Mouse (Mus musculus): Measurements from ENCODE around the gene Kdm6b. TPM values are rescaled to one million over a fixed set of nuclear protein-coding genes. Genes with fewer than 3 reads are reported as not detected.

Kdm6b gene
- total and polyA plus RNA-seq, 2 experiments from 2014 or later: 15.0 to 30.2 TPM

DNA sequence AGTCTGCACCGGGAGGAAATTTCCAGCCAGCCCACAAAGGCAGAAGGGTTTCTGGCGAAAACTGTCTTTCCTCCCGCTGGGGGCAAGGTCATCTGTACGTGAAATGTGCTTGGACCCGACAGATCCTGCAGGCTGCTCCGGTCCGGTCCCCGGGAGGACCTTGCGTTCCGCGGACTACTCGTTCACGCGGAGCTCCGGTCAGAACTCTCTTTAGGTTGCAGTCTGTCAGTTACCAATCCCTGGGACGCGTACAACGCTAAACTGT, 3.5 kb downstream of the Kdm6b start:
- ATAC-seq (no peak), DNase-seq (no peak)
- peaks cover 31% of the 10 kb centered on the region for H3K4me1 ChIP-seq (ENCODE audit: insufficient read depth)
- no peak for TF ChIP-seq CTCF (IDR thresholded peaks at IDR 0.05; ENCODE audit: low read depth)
- WGBS: 0% methylated on average over 18 of the region's 18 CpGs
- peak overlapping the region; percentile 99 for H3K27ac ChIP-seq (ENCODE audit: low read depth, low read length)
- peaks cover 41% of the 10 kb centered on the region for H3K36me3 ChIP-seq (ENCODE audit: insufficient read depth)
- no peaks in the 10 kb centered on the region for H3K9me3 ChIP-seq (ENCODE audit: low read length)
- no peaks in the 10 kb centered on the region for H3K27me3 ChIP-seq (ENCODE audit: insufficient read depth, low read length)
- H3K9ac ChIP-seq: peak overlapping the region; percentile 85
- H3K4me3 ChIP-seq (ENCODE audit: low read depth, low read length): peak overlapping the region; percentile 71
- H3K4me2 ChIP-seq (ENCODE audit: low read depth): peak overlapping the region; percentile 98

DNA sequence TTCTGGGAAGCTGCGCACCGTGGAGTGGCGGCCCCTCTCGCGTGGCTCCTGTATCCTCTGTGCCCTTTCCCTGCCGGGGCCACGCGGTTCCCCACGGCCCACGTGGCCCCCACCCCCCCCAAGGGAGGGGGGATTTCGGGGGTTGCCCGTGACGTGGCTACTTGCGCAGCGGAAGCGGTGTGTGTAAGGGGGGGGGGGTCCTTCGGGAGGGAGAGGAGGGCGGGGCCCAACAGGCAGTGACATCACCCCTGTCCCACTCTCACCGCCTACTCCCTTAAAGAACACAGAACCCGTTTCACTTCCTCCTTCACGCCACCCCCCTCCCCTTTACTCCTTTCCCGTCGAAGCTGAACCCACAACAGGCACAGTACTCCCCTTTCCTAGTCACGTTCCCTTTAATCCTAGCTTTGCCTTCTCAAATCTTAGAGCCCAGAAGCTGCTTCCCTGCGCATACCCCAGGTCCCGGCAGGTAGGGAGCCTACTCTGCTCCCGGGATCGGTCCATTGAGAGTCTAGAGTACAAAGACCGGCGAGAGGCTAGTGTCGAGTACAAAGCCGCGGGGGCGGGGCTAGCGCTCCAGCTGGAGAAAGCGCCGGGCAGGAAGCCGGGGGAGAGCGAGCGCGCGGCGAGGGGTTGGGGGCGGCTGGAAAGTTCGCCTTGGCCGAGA, 4.0 kb downstream of the Kdm6b start:
- WGBS: 3% methylated on average over 35 of the region's 46 CpGs
- DNase-seq: peak; percentile 81
- peaks cover 28% of the 10 kb centered on the region for H3K4me1 ChIP-seq (ENCODE audit: insufficient read depth)
- no peak for TF ChIP-seq CTCF (IDR thresholded peaks at IDR 0.05; ENCODE audit: low read depth)
- no peaks in the 10 kb centered on the region for H3K9me3 ChIP-seq (ENCODE audit: low read length)
- peak overlapping the region; percentile 98 for H3K4me2 ChIP-seq (ENCODE audit: low read depth)
- no peaks in the 10 kb centered on the region for H3K27me3 ChIP-seq (ENCODE audit: insufficient read depth, low read length)
- H3K9ac ChIP-seq: peak overlapping the region; percentile 85
- peak overlapping the region; percentile 99 for H3K27ac ChIP-seq (ENCODE audit: low read depth, low read length)
- H3K36me3 ChIP-seq (ENCODE audit: insufficient read depth): peaks cover 45% of the 10 kb centered on the region
- H3K4me3 ChIP-seq (ENCODE audit: low read depth, low read length): peak overlapping the region; percentile 71
- peak; percentile 49 for ATAC-seq

DNA sequence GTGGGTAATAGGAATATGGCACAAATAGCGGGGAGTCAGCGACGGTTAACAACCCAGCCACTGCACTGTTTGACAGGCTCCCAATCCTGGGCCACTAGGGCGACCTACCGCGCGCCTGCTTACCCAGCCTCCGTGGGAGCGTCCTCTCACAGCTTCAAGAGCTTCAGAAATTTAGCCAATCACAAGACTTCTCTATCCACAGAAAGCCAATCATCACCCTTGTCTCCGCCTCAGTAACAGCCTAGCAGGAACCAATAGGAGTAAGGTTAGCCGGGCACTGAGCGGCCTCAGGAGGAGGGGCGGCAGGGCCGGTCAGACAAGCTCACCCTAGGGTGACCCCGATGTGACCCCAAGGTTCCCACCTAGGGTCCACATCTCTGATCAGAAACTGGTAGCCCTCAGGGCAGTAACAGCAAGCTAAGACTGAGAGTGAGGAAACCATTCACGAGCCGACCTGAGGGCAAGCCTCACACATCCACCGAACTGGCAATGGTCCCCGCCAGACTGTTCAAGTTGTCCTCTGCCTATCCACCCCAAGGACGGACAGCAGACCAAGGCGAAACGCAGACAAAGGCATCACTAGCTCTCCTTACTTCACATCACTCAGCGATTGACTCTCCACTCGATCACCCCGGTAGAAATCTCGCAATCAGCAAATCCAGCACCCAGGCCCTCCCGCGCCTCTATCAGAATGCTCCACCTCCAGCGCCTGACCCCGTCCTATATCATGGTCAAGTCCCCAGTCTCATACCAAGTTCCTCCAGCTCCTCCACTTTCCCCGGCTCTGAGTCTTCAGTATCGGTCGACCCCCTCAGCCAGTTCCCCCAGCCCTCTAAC, 4.7 kb downstream of the Kdm6b start:
- Histone ChIP-seq H3K4me3 (ENCODE audit: low read depth, low read length) (peak overlapping the region; percentile 71), H3K9ac (peak overlapping the region; percentile 85), H3K4me1 (ENCODE audit: insufficient read depth) (peaks cover 21% of the 10 kb centered on the region), H3K27ac (ENCODE audit: low read depth, low read length) (peak overlapping the region; percentile 99), H3K9me3 (ENCODE audit: low read length) (no peaks in the 10 kb centered on the region), H3K36me3 (ENCODE audit: insufficient read depth) (peaks cover 53% of the 10 kb centered on the region), H3K27me3 (ENCODE audit: insufficient read depth, low read length) (no peaks in the 10 kb centered on the region), H3K4me2 (ENCODE audit: low read depth) (peak overlapping the region; percentile 98)
- ATAC-seq: peak; percentile 84
- DNase-seq: peak; percentile 90
- peak; percentile 29 for TF ChIP-seq CTCF (IDR thresholded peaks at IDR 0.05; ENCODE audit: low read depth)
- under 1% methylated on average over 33 of the region's 33 CpGs for WGBS

DNA sequence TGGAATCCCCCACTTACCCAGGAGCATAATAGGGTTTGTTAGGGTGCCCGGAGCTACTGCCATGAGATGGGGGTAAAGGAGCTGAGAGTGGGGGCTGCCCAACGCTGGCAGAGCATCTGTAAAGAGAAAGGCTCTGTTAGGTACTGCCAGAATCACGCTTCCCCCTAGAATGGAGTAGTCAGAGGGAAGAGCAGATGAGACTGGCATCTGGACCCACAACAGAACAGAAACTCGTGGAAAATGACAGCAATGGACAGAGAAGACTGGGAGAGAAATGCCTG, 5.8 kb downstream of the Kdm6b start:
- peaks cover 10% of the 10 kb centered on the region for H3K4me1 ChIP-seq (ENCODE audit: insufficient read depth)
- peaks cover 59% of the 10 kb centered on the region for H3K36me3 ChIP-seq (ENCODE audit: insufficient read depth)
- H3K27ac ChIP-seq (ENCODE audit: low read depth, low read length): no peak overlapping the region
- DNase-seq (no peak), ATAC-seq (no peak)
- H3K4me2 ChIP-seq (ENCODE audit: low read depth): no peak overlapping the region
- H3K4me3 ChIP-seq (ENCODE audit: low read depth, low read length): no peak overlapping the region
- no peak for TF ChIP-seq CTCF (IDR thresholded peaks at IDR 0.05; ENCODE audit: low read depth)
- no peaks in the 10 kb centered on the region for H3K27me3 ChIP-seq (ENCODE audit: insufficient read depth, low read length)
- H3K9ac ChIP-seq: 0 out of 2 replicates have a peak overlapping the region, but pooled peaks have one; percentile 85
- WGBS: 84% methylated on average over 4 of the region's 4 CpGs
- H3K9me3 ChIP-seq (ENCODE audit: low read length): no peaks in the 10 kb centered on the region

DNA sequence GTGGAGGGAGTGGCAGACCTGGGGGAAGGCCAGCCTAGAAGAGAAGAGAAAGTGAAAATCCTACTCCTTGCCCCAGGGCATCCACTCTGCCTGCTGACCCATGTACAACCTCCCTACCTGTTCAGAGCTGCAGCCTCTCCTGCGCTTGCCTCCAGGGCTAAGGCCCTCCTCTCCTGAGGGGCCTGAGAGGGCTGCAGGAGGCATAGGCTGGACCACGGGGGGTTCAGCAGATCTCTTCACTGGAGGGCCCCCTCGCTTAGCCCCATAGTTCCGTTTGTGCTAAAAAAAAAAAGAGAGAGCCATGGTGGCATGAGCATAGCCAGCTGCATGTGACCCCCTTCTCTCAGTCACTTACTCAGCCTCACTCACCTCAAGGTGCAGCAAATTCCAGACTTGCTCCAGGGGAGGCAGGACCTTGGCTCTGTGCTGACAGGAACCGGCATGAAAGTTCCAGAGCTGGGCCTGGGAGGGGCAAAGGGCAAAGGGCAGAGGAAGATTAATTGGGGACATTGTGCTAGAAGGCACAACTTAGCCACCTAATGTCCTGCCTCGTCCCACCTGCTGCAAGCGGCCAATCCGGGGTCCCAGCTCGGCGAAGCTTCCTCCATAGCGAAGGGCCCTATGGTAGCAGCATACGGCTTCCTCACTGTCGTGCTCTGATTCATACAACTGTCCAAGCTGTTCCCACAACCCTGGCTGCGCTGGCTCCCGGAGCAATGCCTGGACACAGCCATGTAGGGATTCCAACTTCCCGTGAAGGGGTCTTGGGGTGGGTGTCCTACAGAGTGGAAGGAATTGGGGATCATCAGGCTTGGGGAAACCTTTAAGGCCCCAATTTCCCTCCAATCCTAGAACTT, 6.4 kb downstream of the Kdm6b start:
- H3K9ac ChIP-seq: no peak overlapping the region

DNA sequence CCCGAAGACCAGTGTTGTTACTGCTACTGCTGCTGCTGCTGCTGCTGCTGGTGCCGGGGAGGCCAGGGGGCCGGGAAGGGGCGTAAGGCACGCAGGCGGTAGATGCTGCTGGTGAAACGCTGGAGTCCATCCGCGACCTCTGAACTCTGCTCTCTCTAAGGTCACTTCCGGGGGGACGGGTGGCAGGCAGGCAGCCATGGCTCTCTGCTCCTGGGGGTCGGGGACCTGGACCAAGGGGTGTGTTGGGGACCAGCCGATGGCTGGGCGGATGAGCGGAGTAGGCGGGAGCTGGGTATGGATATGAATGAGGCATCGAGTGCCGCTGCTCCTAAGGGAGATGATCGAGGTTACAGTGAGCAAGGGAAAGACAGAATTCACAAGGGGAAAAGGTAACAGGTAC, 7.2 kb downstream of the Kdm6b start:
- Histone ChIP-seq H3K27ac (ENCODE audit: low read depth, low read length) (no peak overlapping the region), H3K4me1 (ENCODE audit: insufficient read depth) (no peaks in the 10 kb centered on the region; the same call in 1 of the 2 replicates), H3K27me3 (ENCODE audit: insufficient read depth, low read length) (no peaks in the 10 kb centered on the region), H3K4me3 (ENCODE audit: low read depth, low read length) (no peak overlapping the region), H3K9me3 (ENCODE audit: low read length) (no peaks in the 10 kb centered on the region), H3K36me3 (ENCODE audit: insufficient read depth) (peaks cover 65% of the 10 kb centered on the region), H3K4me2 (ENCODE audit: low read depth) (no peak overlapping the region), H3K9ac (no peak overlapping the region)
- TF ChIP-seq CTCF (IDR thresholded peaks at IDR 0.05; ENCODE audit: low read depth): no peak
- WGBS: 91% methylated on average over 19 of the region's 19 CpGs
- DNase-seq (no peak), ATAC-seq (no peak)

More for the DNA sequence above, 6.4 kb downstream of the Kdm6b start:
- ATAC-seq (no peak), DNase-seq (no peak)
- peaks cover 4% of the 10 kb centered on the region for H3K4me1 ChIP-seq (ENCODE audit: insufficient read depth)
- no peak overlapping the region for H3K4me3 ChIP-seq (ENCODE audit: low read depth, low read length)
- H3K27ac ChIP-seq (ENCODE audit: low read depth, low read length): no peak overlapping the region
- no peaks in the 10 kb centered on the region for H3K9me3 ChIP-seq (ENCODE audit: low read length)
- H3K36me3 ChIP-seq (ENCODE audit: insufficient read depth): peaks cover 59% of the 10 kb centered on the region
- 90% methylated on average over 16 of the region's 16 CpGs for whole genome bisulfite sequencing
- TF ChIP-seq CTCF (IDR thresholded peaks at IDR 0.05; ENCODE audit: low read depth): no peak
- H3K4me2 ChIP-seq (ENCODE audit: low read depth): no peak overlapping the region
- no peaks in the 10 kb centered on the region for H3K27me3 ChIP-seq (ENCODE audit: insufficient read depth, low read length)
